Mouse (Mus musculus) C2C12 (cell line): ENCODE measurements at regions not wholly inside any gene's neighbourhood (a gene's known extent, or its start where the extent isn't known, plus 50 kb on each side); places are given as distances from the start of the nearest gene placed in this dataset.

Experiments
- CTCF ChIP-seq: IDR thresholded peaks from one replicate; pipeline ENCODE4 v1.5.1; 2011; ENCODE audit not compliant: control insufficient read depth, insufficient read depth, insufficient read length
- FOSL1 ChIP-seq: IDR thresholded peaks from one replicate; pipeline ENCODE4 v1.8.0; 2011; ENCODE audit warnings: mild to moderate bottlenecking, low read length; ENCODE audit not compliant: poor library complexity, insufficient read depth, severe bottlenecking

DNA sequence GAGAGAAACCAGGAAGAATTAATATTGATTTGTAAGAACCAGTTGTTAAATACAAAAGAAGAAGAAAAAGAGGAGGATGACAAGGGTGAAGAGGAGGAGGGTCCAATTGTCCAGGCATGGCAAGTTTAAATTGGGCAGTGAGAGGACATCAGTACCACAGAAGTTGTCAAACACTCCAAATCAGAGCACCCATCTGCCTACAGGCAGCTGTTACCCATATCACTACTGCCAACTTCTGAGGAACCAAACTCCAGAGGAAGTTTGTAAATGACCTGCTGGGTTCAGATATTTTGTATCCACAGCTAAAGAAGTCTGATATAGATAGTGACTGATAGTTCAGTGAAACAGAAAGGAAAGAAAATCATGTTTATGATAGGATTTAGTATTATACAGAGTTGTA, 802.6 kb downstream of the Gsdmc2 start:
- no peak for TF ChIP-seq CTCF
- TF ChIP-seq FOSL1, result no peak
